Mouse (Mus musculus) lung, embryonic 15.5 days (tissue): ENCODE measurements at regions not wholly inside any gene's neighbourhood (a gene's known extent, or its start where the extent isn't known, plus 50 kb on each side); places are given as distances from the start of the nearest gene placed in this dataset.

Source experiments
- ATAC-seq: fragments of 200-750 bp; cut with Nextera tagmentation; 2 replicates; pipeline ENCODE4 v1.8.0; 2017; ENCODE audit warnings: moderate number of reproducible peaks, borderline replicate concordance; ENCODE audit not compliant: low FRiP score, low TSS enrichment; ENCODE audit errors: extremely low read depth
- H3K27ac ChIP-seq: fragments of 300-500 bp; sonication (generic); 2 replicates; pipeline ENCODE4 v1.5.1; 2015; ENCODE audit warnings: moderate library complexity, mild to moderate bottlenecking, inconsistent platforms
- H3K27me3 ChIP-seq: fragments of 300-500 bp; sonication (generic); 2 replicates; pipeline ENCODE4 v1.6.1; 2015; ENCODE audit warnings: inconsistent platforms
- H3K36me3 ChIP-seq: fragments of 300-500 bp; sonication (generic); 2 replicates; pipeline ENCODE4 v1.6.1; 2015; ENCODE audit warnings: inconsistent platforms
- H3K4me1 ChIP-seq: fragments of 300-500 bp; sonication (generic); 2 replicates; pipeline ENCODE4 v1.6.1; 2015; ENCODE audit warnings: inconsistent platforms
- H3K4me2 ChIP-seq: fragments of 300-500 bp; sonication (generic); 2 replicates; pipeline ENCODE4 v1.6.1; 2015; ENCODE audit warnings: inconsistent platforms, mild to moderate bottlenecking, moderate library complexity
- H3K4me3 ChIP-seq: fragments of 300-500 bp; sonication (generic); 2 replicates; pipeline ENCODE4 v1.5.1; 2015; ENCODE audit warnings: mild to moderate bottlenecking, inconsistent platforms
- H3K9ac ChIP-seq: fragments of 300-500 bp; sonication (generic); 2 replicates; pipeline ENCODE4 v1.6.1; 2015; ENCODE audit warnings: inconsistent platforms
- H3K9me3 ChIP-seq: fragments of 300-500 bp; sonication (generic); 2 replicates; pipeline ENCODE4 v1.6.1; 2016; ENCODE audit warnings: inconsistent platforms
- WGBS: fragments of 180-500 bp; shearing (Covaris S2); methylation state at CpG from one replicate; pipeline ENCODE4 v1.1.7; 2015; 5-methylcytosine and 5-hydroxymethylcytosine counted together

- no peak overlapping the region for H3K27ac ChIP-seq
- H3K9me3 ChIP-seq: no peaks in the 10 kb centered on the region
- H3K4me3 ChIP-seq: no peak overlapping the region
- no peaks in the 10 kb centered on the region for H3K36me3 ChIP-seq
- WGBS: 85% methylated on average over 16 of the region's 16 CpGs
- H3K27me3 ChIP-seq: no peaks in the 10 kb centered on the region
- no peak overlapping the region for H3K4me2 ChIP-seq
- ATAC-seq: no peak
- no peak overlapping the region for H3K9ac ChIP-seq
- H3K4me1 ChIP-seq: no peaks in the 10 kb centered on the region
These were observed 166.6 kb upstream of the Id4 start for GRCm38 (mm10) chr13:48094275-48095035.

- no peak overlapping the region for H3K27ac ChIP-seq
- no peak overlapping the region for H3K4me3 ChIP-seq
- H3K4me2 ChIP-seq: no peak overlapping the region
- no peak overlapping the region for H3K9ac ChIP-seq
- no peaks in the 10 kb centered on the region for H3K4me1 ChIP-seq
- H3K9me3 ChIP-seq: no peaks in the 10 kb centered on the region
- no peak for ATAC-seq
- no peaks in the 10 kb centered on the region for H3K36me3 ChIP-seq
- WGBS: 68% methylated on average over 8 of the region's 8 CpGs
- H3K27me3 ChIP-seq: no peaks in the 10 kb centered on the region
These were observed 158.9 kb upstream of the Id4 start for GRCm38 (mm10) chr13:48102156-48102555.

- no peak overlapping the region for H3K9ac ChIP-seq
- no peaks in the 10 kb centered on the region for H3K9me3 ChIP-seq
- no peak overlapping the region for H3K4me3 ChIP-seq
- H3K4me1 ChIP-seq: no peaks in the 10 kb centered on the region
- no peaks in the 10 kb centered on the region for H3K27me3 ChIP-seq
- no peaks in the 10 kb centered on the region for H3K36me3 ChIP-seq
- no peak for ATAC-seq
- no peak overlapping the region for H3K27ac ChIP-seq
- H3K4me2 ChIP-seq: no peak overlapping the region
- WGBS: 54% methylated on average over 7 of the region's 7 CpGs
These were observed 158.5 kb upstream of the Id4 start for GRCm38 (mm10) chr13:48102576-48102975.

GRCm38 (mm10) chr13:48104766-48105165, 156.3 kb upstream of the Id4 start:
- Histone ChIP-seq H3K9ac (no peak overlapping the region), H3K27me3 (no peaks in the 10 kb centered on the region), H3K36me3 (no peaks in the 10 kb centered on the region), H3K27ac (no peak overlapping the region), H3K9me3 (no peaks in the 10 kb centered on the region), H3K4me2 (no peak overlapping the region), H3K4me1 (no peaks in the 10 kb centered on the region), H3K4me3 (no peak overlapping the region)
- WGBS: 42% methylated on average over 6 of the region's 6 CpGs
- no peak for ATAC-seq

GRCm38 (mm10) chr13:48106946-48107345, 154.1 kb upstream of the Id4 start:
- Histone ChIP-seq H3K4me3 (no peak overlapping the region), H3K9me3 (no peaks in the 10 kb centered on the region), H3K9ac (no peak overlapping the region), H3K36me3 (no peaks in the 10 kb centered on the region), H3K4me1 (no peaks in the 10 kb centered on the region), H3K4me2 (no peak overlapping the region), H3K27ac (no peak overlapping the region), H3K27me3 (no peaks in the 10 kb centered on the region)
- no peak for ATAC-seq
- WGBS: 76% methylated on average over 5 of the region's 5 CpGs

- Histone ChIP-seq H3K36me3 (no peaks in the 10 kb centered on the region), H3K4me1 (no peaks in the 10 kb centered on the region), H3K4me3 (no peak overlapping the region), H3K27ac (no peak overlapping the region), H3K27me3 (no peaks in the 10 kb centered on the region), H3K9me3 (no peaks in the 10 kb centered on the region), H3K9ac (no peak overlapping the region), H3K4me2 (no peak overlapping the region)
- WGBS: 51% methylated on average over 7 of the region's 7 CpGs
- no peak for ATAC-seq
These were observed 145.1 kb upstream of the Id4 start for GRCm38 (mm10) chr13:48115890-48116289.

GRCm38 (mm10) chr13:48126582-48126981, 134.4 kb upstream of the Id4 start:
- Histone ChIP-seq H3K9me3 (no peaks in the 10 kb centered on the region), H3K4me1 (peaks cover 17% of the 10 kb centered on the region), H3K4me3 (no peak overlapping the region), H3K27me3 (no peaks in the 10 kb centered on the region), H3K27ac (no peak overlapping the region), H3K4me2 (no peak overlapping the region), H3K36me3 (no peaks in the 10 kb centered on the region), H3K9ac (no peak overlapping the region)
- 68% methylated on average over 6 of the region's 6 CpGs for WGBS
- no peak for ATAC-seq

GRCm38 (mm10) chr13:48130724-48131123, 130.3 kb upstream of the Id4 start:
- H3K4me1 ChIP-seq: peaks cover 17% of the 10 kb centered on the region
- peak overlapping the region; percentile 55 for H3K4me2 ChIP-seq
- ATAC-seq: peak; percentile 81
- peak overlapping the region; percentile 48; the same call in 1 of the 2 replicates for H3K27ac ChIP-seq
- 2% methylated on average over 17 of the region's 17 CpGs for WGBS
- H3K9ac ChIP-seq: 0 out of 2 replicates have a peak overlapping the region, but pooled peaks have one; percentile 13
- no peaks in the 10 kb centered on the region for H3K9me3 ChIP-seq
- H3K36me3 ChIP-seq: no peaks in the 10 kb centered on the region
- no peaks in the 10 kb centered on the region for H3K27me3 ChIP-seq
- peak overlapping the region; percentile 30 for H3K4me3 ChIP-seq

- Histone ChIP-seq H3K27me3 (no peaks in the 10 kb centered on the region), H3K36me3 (no peaks in the 10 kb centered on the region), H3K9ac (no peak overlapping the region), H3K4me2 (no peak overlapping the region), H3K9me3 (no peaks in the 10 kb centered on the region), H3K4me3 (no peak overlapping the region), H3K27ac (no peak overlapping the region), H3K4me1 (peaks cover 17% of the 10 kb centered on the region)
- no peak for ATAC-seq
- 36% methylated on average over 5 of the region's 5 CpGs for WGBS
These were observed 129.3 kb upstream of the Id4 start for GRCm38 (mm10) chr13:48131681-48132080.

- Histone ChIP-seq H3K9ac (no peak overlapping the region), H3K27me3 (no peaks in the 10 kb centered on the region), H3K4me1 (no peaks in the 10 kb centered on the region), H3K27ac (no peak overlapping the region), H3K36me3 (no peaks in the 10 kb centered on the region), H3K4me2 (no peak overlapping the region), H3K9me3 (no peaks in the 10 kb centered on the region), H3K4me3 (no peak overlapping the region)
- ATAC-seq: no peak
- 78% methylated on average over 5 of the region's 5 CpGs for WGBS
These were observed 115.1 kb upstream of the Id4 start for GRCm38 (mm10) chr13:48145976-48146375.

- Histone ChIP-seq H3K4me2 (no peak overlapping the region), H3K9ac (no peak overlapping the region), H3K4me3 (no peak overlapping the region), H3K9me3 (no peaks in the 10 kb centered on the region), H3K27me3 (no peaks in the 10 kb centered on the region), H3K36me3 (no peaks in the 10 kb centered on the region), H3K4me1 (no peaks in the 10 kb centered on the region), H3K27ac (no peak overlapping the region)
- ATAC-seq: no peak
- 79% methylated on average over 7 of the region's 7 CpGs for WGBS
These were observed 114.0 kb upstream of the Id4 start for GRCm38 (mm10) chr13:48147061-48147460.

GRCm38 (mm10) chr13:48153248-48153647, 107.8 kb upstream of the Id4 start:
- Histone ChIP-seq H3K27me3 (no peaks in the 10 kb centered on the region), H3K4me1 (no peaks in the 10 kb centered on the region), H3K9ac (no peak overlapping the region), H3K27ac (no peak overlapping the region), H3K36me3 (no peaks in the 10 kb centered on the region), H3K4me2 (no peak overlapping the region), H3K4me3 (no peak overlapping the region), H3K9me3 (no peaks in the 10 kb centered on the region)
- no peak for ATAC-seq
- 75% methylated on average over 7 of the region's 7 CpGs for WGBS
